Mouse (Mus musculus): Measurements from ENCODE around the gene Spen. TPM values are rescaled to one million over a fixed set of nuclear protein-coding genes. Genes with fewer than 3 reads are reported as not detected.

Spen gene
- polyA plus RNA-seq, 1 experiment from 2014 or later = 5.7 TPM

GRCm38 (mm10) chr4:141536291-141537225 is 1.8 kb downstream of the Spen start:
- Histone ChIP-seq H3K36me3 (ENCODE audit: insufficient read depth, low read length) (no peaks in the 10 kb centered on the region), H3K9me3 (ENCODE audit: low read length) (no peaks in the 10 kb centered on the region), H3K9ac (replicated peaks; ENCODE audit: low read depth) (peak overlapping the region; percentile 89), H3K4me1 (ENCODE audit: insufficient read depth, low read depth, low read length) (0 out of 2 replicates have a peak, but pooled peaks cover 3% of the 10 kb centered on the region), H3K4me2 (replicated peaks; ENCODE audit: low read depth, low read length) (peak overlapping the region; percentile 82), H3K27me3 (replicated peaks; ENCODE audit: insufficient read depth, low read length) (no peaks in the 10 kb centered on the region), H3K27ac (ENCODE audit: low read length) (peak overlapping the region; percentile 97), H3K4me3 (ENCODE audit: low read depth, low read length) (peak overlapping the region; percentile 89)
- no peak for TF ChIP-seq CTCF (IDR thresholded peaks at IDR 0.05)
- no peak for TF ChIP-seq EP300 (IDR thresholded peaks at IDR 0.05)
- ATAC-seq (no peak), DNase-seq (ENCODE audit: low spot score) (peak; percentile 64)
- WGBS = under 1% methylated on average over 61 of the region's 61 CpGs

GRCm38 (mm10) chr4:141534947-141535680 is 3.3 kb downstream of the Spen start:
- H3K36me3 ChIP-seq (ENCODE audit: insufficient read depth, low read length) = no peaks in the 10 kb centered on the region
- WGBS = 30% methylated on average over 10 of the region's 11 CpGs
- H3K4me2 ChIP-seq (replicated peaks; ENCODE audit: low read depth, low read length) = peak overlapping the region; percentile 82
- no peaks in the 10 kb centered on the region for H3K27me3 ChIP-seq (replicated peaks; ENCODE audit: insufficient read depth, low read length)
- ATAC-seq = no peak
- TF ChIP-seq CTCF (IDR thresholded peaks at IDR 0.05) (peak; percentile 70), EP300 (IDR thresholded peaks at IDR 0.05) (no peak)
- peak; percentile 81 for DNase-seq (ENCODE audit: low spot score)
- 0 out of 2 replicates have a peak, but pooled peaks cover 3% of the 10 kb centered on the region for H3K4me1 ChIP-seq (ENCODE audit: insufficient read depth, low read depth, low read length)
- peak overlapping the region; percentile 97; the same call in 1 of the 2 replicates for H3K27ac ChIP-seq (ENCODE audit: low read length)
- H3K9me3 ChIP-seq (ENCODE audit: low read length) = no peaks in the 10 kb centered on the region
- no peak overlapping the region for H3K9ac ChIP-seq (replicated peaks; ENCODE audit: low read depth)
- peak overlapping the region; percentile 89; the same call in 1 of the 2 replicates for H3K4me3 ChIP-seq (ENCODE audit: low read depth, low read length)

GRCm38 (mm10) chr4:141530979-141531378 is 7.4 kb downstream of the Spen start:
- Histone ChIP-seq H3K4me1 (ENCODE audit: insufficient read depth, low read depth, low read length) (peaks cover 3% of the 10 kb centered on the region; the same call in 1 of the 2 replicates), H3K4me2 (replicated peaks; ENCODE audit: low read depth, low read length) (no peak overlapping the region), H3K36me3 (ENCODE audit: insufficient read depth, low read length) (no peaks in the 10 kb centered on the region), H3K9me3 (ENCODE audit: low read length) (no peaks in the 10 kb centered on the region), H3K4me3 (ENCODE audit: low read depth, low read length) (no peak overlapping the region), H3K27me3 (replicated peaks; ENCODE audit: insufficient read depth, low read length) (no peaks in the 10 kb centered on the region), H3K9ac (replicated peaks; ENCODE audit: low read depth) (no peak overlapping the region), H3K27ac (ENCODE audit: low read length) (no peak overlapping the region)
- WGBS = 68% methylated on average over 15 of the region's 15 CpGs
- TF ChIP-seq CTCF (IDR thresholded peaks at IDR 0.05) (no peak), EP300 (IDR thresholded peaks at IDR 0.05) (no peak)
- ATAC-seq = no peak
- no peak for DNase-seq (ENCODE audit: low spot score)

- no peak for TF ChIP-seq EP300 (IDR thresholded peaks at IDR 0.05)
- peak; percentile 12; the same call in 1 of the 2 replicates for TF ChIP-seq CTCF (IDR thresholded peaks at IDR 0.05)
- no peaks in the 10 kb centered on the region for H3K36me3 ChIP-seq (ENCODE audit: insufficient read depth, low read length)
- H3K4me3 ChIP-seq (ENCODE audit: low read depth, low read length) = no peak overlapping the region
- DNase-seq (ENCODE audit: low spot score) (no peak), ATAC-seq (no peak)
- H3K27ac ChIP-seq (ENCODE audit: low read length) = no peak overlapping the region
- H3K4me2 ChIP-seq (replicated peaks; ENCODE audit: low read depth, low read length) = no peak overlapping the region
- H3K9me3 ChIP-seq (ENCODE audit: low read length) = no peaks in the 10 kb centered on the region
- H3K27me3 ChIP-seq (replicated peaks; ENCODE audit: insufficient read depth, low read length) = no peaks in the 10 kb centered on the region
- H3K4me1 ChIP-seq (ENCODE audit: insufficient read depth, low read depth, low read length) = no peaks in the 10 kb centered on the region; the same call in 1 of the 2 replicates
- 89% methylated on average over 11 of the region's 11 CpGs for WGBS
- no peak overlapping the region for H3K9ac ChIP-seq (replicated peaks; ENCODE audit: low read depth)
These were observed 9.5 kb downstream of the Spen start for GRCm38 (mm10) chr4:141528938-141529337.

GRCm38 (mm10) chr4:141526936-141527650 is 11.3 kb downstream of the Spen start:
- H3K9me3 ChIP-seq (ENCODE audit: low read length) = no peaks in the 10 kb centered on the region
- H3K4me1 ChIP-seq (ENCODE audit: insufficient read depth, low read depth, low read length) = no peaks in the 10 kb centered on the region; the same call in 1 of the 2 replicates
- TF ChIP-seq EP300 (IDR thresholded peaks at IDR 0.05) = no peak
- no peak for TF ChIP-seq CTCF (IDR thresholded peaks at IDR 0.05)
- no peaks in the 10 kb centered on the region for H3K27me3 ChIP-seq (replicated peaks; ENCODE audit: insufficient read depth, low read length)
- no peak for DNase-seq (ENCODE audit: low spot score)
- H3K4me2 ChIP-seq (replicated peaks; ENCODE audit: low read depth, low read length) = no peak overlapping the region
- WGBS = 48% methylated on average over 7 of the region's 7 CpGs
- no peak overlapping the region for H3K9ac ChIP-seq (replicated peaks; ENCODE audit: low read depth)
- no peak overlapping the region for H3K4me3 ChIP-seq (ENCODE audit: low read depth, low read length)
- no peak overlapping the region for H3K27ac ChIP-seq (ENCODE audit: low read length)
- peak; percentile 47; the same call in 1 of the 2 replicates for ATAC-seq
- peaks cover under 1% of the 10 kb centered on the region; the same call in 1 of the 2 replicates for H3K36me3 ChIP-seq (ENCODE audit: insufficient read depth, low read length)
